Mouse (Mus musculus) neutrophil, adult 5-6 weeks (primary cell): ENCODE data around the gene Il17ra. TPM values are rescaled to one million over a fixed set of nuclear protein-coding genes. Genes with fewer than 3 reads are reported as not detected.

Experiments
- ATAC-seq: fragments of 151-379, 151-347 bp; 2 replicates; pipeline ENCODE4 v1.8.0; 2017; ENCODE audit warnings: mild to moderate bottlenecking, moderate TSS enrichment; ENCODE audit not compliant: insufficient number of reproducible peaks, poor library complexity, low FRiP score, severe bottlenecking; ENCODE audit errors: extremely low read depth
- total RNA-seq: library from RNA; stranded (forward); fragments of 200-1000 nt; gene quantifications from 2 replicates; pipeline ENCODE4 v1.2.3, GENCODE M21; 2017

The Il17ra gene
- total RNA-seq, 1 experiment from 2014 or later = 176 TPM

GRCm38 (mm10) chr6:120492499-120493373 lies 29.7 kb downstream of the Il17ra start:
- no peak for ATAC-seq

GRCm38 (mm10) chr6:120493374-120494181 lies 30.5 kb downstream of the Il17ra start, which contains the start of gene Tmem121b:
TSS of gene Tmem121b (minus strand) at chr6:120493807.
- no peak for ATAC-seq

- no peak for ATAC-seq
Measured at GRCm38 (mm10) chr6:120496544-120496943, 33.5 kb downstream of the Il17ra start.

- ATAC-seq = no peak
Measured at GRCm38 (mm10) chr6:120504051-120504450, 41.0 kb downstream of the Il17ra start.

- no peak for ATAC-seq
Measured at GRCm38 (mm10) chr6:120505531-120505930, 42.5 kb downstream of the Il17ra start.

- ATAC-seq = no peak
Measured at GRCm38 (mm10) chr6:120508645-120509044, 45.6 kb downstream of the Il17ra start.

- ATAC-seq = no peak
Measured at GRCm38 (mm10) chr6:120509975-120510374, 46.9 kb downstream of the Il17ra start.

GRCm38 (mm10) chr6:120510425-120510824 lies 47.4 kb downstream of the Il17ra start:
- ATAC-seq = no peak

- no peak for ATAC-seq
Measured at GRCm38 (mm10) chr6:120511212-120511611, 48.2 kb downstream of the Il17ra start.

GRCm38 (mm10) chr6:120516422-120516821 lies 53.4 kb downstream of the Il17ra start:
- no peak for ATAC-seq

- no peak for ATAC-seq
Measured at GRCm38 (mm10) chr6:120516879-120517278, 53.8 kb downstream of the Il17ra start.

- ATAC-seq = no peak
Measured at GRCm38 (mm10) chr6:120517311-120517710, 54.3 kb downstream of the Il17ra start.

GRCm38 (mm10) chr6:120519647-120520046 lies 56.6 kb downstream of the Il17ra start:
- ATAC-seq = no peak

GRCm38 (mm10) chr6:120524796-120525195 lies 61.7 kb downstream of the Il17ra start:
- ATAC-seq = no peak

- no peak for ATAC-seq
Measured at GRCm38 (mm10) chr6:120529123-120529522, 66.1 kb downstream of the Il17ra start.

- ATAC-seq = peak; percentile 92
Measured at GRCm38 (mm10) chr6:120531020-120531965, 68.2 kb downstream of the Il17ra start, which contains the start of gene Hdhd5. TSS of gene Hdhd5 (minus strand) at chr6:120531319.

GRCm38 (mm10) chr6:120532594-120532993 lies 69.5 kb downstream of the Il17ra start:
- no peak for ATAC-seq

- no peak for ATAC-seq
Measured at GRCm38 (mm10) chr6:120536337-120536736, 73.3 kb downstream of the Il17ra start.
